Mouse (Mus musculus) layer of hippocampus, adult 9-10 months (tissue): Measurements from ENCODE around the gene Grik2.

ENCODE experiments used
- DNase-seq: peaks from one replicate; pipeline ENCODE4 v3.0.0; 2022; ENCODE audit warnings: low spot score

Grik2 gene

DNA sequence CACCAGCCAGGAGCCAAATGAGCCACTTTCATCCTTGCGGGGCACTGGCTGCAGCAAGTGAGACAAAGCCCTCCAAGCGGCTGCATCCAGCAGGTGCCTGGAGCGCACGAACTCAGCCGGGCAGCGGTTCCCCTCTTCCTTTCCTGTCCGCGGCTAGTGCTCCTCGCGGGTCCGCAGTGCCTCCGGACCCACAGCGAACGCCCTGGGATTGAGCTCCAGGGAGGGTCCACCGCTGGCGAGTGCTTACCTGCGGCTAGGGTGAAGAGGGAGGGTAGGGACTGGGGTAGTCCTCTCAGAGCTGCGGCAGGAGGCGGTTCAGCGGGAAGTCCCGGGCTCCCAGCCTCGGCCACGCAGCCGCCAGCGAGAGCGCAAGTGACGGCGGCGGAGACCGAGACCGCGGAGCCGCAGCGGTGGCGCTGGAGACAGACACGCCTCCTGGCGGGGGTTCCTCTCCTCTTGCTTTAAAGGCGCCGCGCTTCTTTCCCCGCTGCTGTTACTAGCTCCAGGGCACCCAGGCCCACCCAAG is at the start of gene Grik2:
Grik2 (minus strand) TSS at position 386 of the 526 bp plus-strand sequence.
- no peak for DNase-seq

DNA sequence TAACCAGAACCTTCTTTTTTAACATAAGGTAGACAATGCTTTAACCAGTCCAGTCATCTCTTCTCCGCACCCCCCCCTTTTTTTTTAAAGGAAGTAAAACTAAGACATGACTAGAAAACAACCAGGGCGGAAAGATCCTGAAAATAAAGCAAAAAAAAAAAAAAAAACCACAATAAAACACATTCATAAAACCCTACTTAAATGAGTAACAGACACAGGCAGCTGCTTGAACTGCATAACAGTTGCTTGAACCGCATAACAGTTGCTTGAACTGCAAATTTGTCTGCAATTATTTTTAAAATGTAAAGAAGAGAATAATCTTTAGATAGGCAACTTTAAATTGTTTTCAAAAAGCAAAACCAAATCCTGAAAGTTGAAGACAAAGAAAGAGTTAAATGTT is 45.8 kb upstream of the Grik2 start:
- DNase-seq, result no peak

DNA sequence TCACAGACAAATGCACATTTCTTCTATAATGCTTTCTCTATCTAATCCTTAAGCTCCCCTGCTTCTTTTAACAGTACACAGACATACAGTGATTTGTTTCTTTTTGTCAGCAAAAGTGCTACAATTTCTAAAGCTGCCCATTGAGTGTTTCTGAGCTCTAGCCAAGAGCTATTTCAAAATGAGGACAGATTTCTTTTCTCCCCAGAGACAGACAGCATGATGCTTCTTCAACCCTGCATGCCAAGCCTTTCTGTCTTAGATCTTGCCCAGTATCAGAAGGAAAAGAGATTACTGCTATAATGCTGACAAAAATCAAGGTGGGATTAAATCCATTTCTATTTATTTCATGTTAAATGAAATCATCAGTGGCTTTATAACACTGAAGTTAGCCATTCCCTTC is 18.7 kb upstream of the Grik2 start:
- DNase-seq, result no peak

DNA sequence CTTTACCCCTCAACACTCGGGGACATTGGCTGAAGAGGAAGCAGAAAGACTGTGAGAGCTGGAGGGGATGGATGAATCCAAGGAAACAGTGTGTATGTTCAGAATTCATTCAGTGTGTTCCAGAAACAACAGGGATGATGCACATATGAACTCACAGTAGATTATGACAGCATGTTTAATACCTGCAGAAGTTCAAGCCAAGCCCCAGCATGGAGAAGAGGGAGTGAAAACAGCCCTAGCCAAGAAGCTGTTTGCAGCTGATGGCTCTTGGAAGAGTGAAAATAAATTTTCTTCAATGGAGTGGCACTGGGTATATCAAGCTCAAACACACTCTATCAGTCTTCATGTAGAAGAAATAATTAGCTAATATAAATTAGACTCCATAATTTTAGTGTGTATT is 12.4 kb upstream of the Grik2 start:
- DNase-seq, result no peak

DNA sequence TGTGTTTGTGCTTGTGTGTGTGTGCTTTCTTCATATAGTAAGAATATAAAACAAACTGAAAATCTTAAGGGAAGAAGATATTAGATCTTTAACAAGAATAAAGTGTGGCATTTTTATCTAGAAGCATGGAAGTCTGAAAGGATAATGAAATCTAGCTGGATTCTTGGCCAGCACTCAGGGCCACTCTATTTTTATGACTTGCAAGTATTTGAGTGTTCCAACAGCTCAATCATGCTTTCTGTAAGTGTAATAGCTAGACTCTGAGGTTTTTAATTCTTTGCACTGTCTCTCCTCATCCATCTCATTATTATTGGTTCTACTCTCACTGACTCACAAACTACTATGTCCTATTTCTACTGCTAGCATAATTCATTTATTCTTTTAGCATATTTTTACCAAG is 5.6 kb upstream of the Grik2 start:
- DNase-seq, result no peak

DNA sequence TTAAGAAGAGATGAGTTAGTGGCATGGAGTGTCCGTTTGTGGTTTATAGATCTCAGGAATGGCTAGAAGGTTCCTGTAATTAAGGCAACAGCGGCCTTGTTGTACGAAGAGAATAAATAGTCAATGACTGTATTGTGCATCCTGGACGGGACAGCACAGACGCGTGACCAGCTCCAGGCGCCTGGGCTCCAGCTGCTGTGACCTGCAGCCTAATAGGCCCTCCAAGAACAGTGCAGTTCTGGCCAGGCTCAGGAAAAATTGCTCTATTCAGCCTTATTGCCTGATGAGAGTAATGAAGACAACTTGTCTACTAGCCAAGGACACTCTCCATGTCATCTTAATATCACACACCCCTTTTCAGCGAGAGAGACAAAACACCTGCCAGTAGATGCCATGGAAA is 1.8 kb upstream of the Grik2 start:
- DNase-seq, result no peak

DNA sequence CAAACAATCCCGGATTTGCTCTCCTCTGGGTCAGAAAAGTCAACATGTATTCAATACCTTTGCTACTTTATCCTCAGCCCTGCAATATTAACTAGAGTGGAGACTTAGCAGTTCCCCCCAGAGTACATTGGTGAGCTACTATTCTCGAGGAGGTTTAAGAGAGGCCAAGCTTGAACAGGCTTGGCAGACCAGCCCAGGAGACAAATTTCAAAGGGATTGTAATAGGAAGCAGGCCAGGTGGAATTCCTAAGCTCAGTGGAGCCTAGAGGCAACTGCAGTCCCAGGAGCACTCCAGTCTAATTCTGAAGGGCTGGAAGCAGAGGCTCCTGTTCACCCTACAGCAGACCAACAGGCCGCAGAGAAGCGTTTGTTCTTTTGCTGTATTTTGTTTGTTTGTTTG is 1.1 kb upstream of the Grik2 start:
- DNase-seq, result no peak

DNA sequence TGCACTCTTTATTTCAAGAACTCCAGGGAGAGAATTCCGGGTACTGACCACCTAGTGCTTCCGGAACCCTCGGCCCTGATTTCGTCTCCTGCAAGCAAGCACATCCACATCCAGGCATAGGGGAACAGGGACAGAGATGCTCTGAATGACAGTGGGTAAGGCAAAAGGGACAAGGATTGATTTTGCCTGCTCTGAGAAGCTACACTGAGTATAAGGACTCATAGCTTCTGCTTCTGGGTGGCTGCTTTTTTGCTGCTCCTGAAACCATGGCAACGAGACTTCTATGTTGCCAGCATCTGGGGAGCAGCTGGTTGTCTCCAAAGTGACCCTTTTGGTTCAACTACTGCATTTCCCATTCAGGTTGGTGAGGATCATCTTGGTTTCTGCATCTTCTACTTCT is 348 bp upstream of the Grik2 start:
- DNase-seq, result no peak

DNA sequence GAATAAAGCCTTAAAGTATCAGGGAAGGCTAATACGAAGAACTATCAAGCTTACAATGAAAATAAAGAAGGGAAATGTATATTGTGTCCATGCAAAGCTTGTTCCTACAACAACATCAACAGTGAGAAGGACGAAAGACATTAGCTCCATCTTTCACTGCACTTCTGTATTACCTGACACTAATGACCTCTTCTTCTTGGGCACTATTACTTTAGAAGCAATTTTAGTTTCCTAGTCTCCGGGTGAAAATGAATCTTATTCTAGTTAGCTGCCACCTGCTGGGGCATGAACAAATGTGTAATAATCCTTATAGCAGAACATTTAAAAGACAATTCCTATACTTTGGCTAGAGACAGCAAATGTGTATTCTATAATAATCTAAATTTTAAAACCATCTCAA is 1.9 kb downstream of the Grik2 start:
- DNase-seq, result no peak

DNA sequence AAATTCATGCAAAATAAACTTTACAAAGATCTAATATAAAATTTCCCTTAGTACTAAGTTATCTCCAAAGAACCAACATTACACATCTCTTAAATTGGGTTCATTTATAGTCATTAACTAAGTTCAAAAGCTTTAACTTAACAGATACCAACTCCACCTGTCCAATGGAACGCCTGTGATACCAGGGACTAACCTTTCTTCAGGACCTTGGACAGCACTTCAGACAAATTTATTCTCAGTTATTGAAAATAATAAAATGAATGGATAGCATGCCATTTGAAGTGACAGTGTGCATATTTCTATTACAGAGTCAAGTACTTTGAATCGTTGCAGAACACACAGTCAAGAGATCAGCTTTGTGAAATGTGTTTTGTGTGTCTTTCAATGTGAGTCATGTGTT is 3.1 kb downstream of the Grik2 start:
- no peak for DNase-seq

DNA sequence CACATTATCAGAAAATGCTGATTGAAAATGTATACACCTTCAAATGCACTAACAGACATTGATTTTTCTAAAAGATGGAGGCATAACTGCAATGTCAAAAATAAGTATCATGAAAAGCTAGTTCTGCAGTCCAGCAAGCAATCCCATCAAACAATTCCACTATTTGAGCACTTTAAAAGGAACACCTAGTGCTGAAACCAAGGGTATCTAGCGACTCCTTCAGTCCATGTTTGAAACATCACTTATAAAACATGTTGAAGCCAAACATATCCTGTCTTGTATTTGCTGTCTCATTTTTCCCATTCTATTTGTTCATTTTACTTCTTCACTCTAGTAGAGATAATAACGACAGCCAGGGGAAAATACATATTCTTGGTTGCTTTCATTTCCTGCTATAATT is 3.7 kb downstream of the Grik2 start:
- DNase-seq, result no peak

DNA sequence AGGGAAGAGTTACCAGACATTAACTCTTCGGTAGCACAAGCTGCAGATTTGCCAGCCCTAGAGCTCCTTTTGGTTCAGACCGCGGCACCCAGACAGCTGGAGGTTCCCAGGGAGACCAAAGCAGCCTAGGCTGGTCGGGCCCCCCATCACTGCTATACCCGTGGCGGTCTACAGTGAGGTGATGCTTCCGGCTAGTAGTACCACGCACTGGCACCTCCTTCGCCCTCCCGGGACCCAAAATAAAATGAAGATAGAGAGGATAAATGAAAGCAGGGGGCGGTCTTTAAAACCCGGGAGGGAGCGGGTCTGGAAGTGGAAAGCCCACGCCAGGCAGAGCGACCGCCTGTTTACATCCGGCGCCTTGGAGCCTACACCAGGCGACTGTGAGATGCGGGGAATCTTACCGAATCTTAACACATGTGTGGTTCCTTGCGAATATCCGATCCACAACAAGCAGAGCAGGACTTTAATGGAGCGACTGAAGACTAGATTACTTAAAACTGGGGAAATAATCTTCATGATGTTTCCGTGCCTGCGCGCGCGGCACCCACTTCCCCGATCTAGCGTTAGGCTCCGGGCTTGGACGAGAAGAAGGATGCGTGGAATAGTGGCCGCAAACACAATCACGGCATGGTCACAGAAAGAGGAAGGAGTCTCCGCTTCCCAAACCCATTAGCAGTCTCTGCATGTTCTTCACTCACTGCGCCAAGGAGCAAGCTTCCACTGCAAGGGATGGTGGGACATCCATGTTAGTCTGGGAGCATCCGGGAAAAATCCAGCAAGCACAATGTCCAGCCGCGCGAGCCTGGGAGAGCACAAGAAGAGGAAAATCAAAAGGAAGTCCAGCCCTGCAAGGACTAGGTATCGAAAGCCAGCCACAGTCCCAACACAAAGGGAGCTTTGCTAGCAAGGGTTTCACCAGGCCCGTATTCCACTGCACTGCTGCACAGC is 5.5 kb downstream of the Grik2 start:
- no peak for DNase-seq

DNA sequence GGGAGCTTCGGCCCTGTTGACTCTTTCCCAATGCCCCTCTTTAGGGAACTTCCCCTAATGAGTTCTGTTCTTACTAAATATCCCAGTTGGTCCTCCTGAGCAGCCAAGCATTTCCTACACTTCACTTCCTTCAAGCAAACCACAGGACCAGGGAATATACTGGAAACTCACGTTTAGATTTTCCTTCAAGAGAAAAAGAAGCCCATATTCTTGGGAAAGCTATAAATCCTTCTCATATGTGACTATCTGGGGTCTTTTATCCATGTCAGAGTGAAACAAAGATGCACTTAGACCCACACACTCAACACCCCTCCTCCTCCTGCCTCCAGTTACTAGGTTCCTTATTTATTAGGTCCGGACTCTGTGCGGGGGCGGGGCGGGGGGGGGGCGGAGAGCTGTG is 6.5 kb downstream of the Grik2 start:
- DNase-seq, result no peak

DNA sequence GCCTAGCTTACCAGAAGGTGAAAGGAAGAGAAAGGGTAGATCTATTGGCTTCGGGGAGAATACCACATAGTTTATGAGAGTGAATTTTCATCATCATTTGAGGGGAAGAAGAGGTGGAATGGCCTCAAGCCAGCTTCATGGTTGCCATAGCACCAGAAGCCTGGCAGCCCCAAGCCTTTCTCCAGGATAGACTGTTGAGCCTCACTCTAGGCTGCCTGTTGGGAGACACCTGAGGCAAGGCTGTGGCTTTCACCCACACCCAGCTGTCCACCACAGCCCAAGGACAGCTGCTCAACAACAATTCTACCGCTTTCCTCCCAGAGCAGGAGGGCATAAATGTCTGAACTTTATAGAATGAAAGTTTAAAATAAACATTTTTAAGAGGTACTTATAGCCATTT is 8.1 kb downstream of the Grik2 start:
- DNase-seq, result no peak

DNA sequence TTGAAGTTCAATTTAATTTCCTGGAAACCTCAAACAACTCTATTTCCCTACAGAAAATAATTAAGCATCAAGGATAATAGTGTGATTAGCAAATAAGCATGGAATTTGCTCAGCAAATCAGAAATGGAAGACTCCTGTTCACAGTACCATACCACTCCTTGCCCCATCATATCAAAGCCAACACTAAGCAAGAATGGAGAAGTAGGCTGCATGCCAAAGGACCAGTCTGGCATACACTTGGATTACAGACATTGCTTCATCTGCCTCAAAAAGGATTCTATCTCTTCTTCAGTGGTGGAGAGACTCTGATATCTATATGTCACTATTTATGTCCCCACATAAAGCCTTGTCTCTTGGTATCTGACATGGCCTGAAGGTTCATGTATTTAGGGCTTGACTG is 19.7 kb downstream of the Grik2 start:
- no peak for DNase-seq

DNA sequence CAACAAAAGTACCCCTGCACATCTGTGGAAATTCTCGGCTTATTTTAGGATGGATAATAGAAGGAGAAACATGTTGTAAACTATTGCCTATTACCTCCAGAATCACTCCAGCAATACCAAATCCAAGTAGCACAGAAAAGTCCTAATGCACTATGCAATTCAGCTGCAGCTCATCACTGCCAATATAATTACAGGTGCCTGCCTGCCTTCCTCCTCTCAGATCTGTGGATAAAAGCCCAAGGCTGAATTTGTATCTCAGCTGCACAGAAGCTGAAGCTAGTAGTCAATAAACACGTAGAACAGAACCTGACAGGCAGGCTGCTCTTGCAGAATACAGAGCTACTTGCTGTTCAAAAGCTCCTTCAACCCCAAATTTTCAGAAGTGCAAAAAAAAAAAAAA is 21.0 kb downstream of the Grik2 start:
- DNase-seq, result no peak

DNA sequence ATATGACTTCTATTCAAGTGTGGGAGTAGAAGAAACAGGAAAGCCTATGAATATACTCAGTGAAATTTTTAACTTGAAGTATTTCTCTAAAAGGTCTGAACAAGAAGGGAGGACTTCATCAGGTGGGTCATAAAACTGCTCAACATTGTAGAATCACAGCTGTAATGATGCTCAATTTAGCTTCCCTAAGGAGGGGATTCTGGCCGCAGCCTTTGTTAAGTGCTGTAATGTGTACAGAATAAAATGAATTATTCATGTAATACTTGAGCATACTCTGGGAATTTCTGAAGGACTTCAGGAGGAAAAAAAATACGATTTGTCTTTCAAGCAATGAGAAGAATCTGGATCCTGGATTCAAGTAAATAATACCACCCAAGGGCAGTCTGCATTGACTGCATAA is 26.0 kb downstream of the Grik2 start:
- no peak for DNase-seq

DNA sequence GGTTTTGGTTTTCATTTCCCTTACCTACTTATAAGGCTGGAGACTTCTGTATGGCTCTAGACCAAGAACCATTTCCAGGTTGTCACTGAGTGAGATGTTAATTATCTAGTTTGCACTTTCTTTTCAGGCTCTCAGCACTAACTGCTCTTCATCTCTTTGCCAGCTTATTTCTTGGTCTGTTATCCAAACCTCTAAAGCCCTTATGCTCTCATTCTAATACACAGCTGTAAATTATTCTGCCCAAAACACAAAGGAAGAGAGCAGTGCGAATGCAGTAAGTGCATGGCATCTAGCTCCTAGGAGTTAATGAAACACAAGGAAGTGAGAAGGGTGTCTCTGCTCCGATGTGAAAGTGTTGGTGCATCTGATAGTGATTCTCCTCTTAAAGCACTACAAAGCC is 36.8 kb downstream of the Grik2 start:
- DNase-seq, result no peak

DNA sequence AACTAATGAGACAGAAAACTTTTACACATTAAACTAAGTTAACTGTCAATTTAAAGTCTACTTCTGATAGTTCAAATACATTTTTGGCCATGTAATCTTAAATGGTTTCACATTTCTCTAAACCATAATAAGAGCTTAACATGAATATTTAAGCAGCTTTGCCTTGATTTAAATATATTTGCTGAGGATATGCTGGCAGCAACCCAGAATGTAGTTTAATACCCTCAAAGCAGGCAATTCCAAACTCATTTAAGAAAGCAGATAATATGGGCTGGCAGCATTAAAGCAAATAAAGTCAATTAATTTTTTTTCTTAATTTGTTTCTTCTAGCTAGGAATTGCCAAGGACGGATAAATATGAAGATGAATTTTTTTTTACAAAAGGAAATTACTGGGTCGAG is 56.7 kb downstream of the Grik2 start:
- no peak for DNase-seq

DNA sequence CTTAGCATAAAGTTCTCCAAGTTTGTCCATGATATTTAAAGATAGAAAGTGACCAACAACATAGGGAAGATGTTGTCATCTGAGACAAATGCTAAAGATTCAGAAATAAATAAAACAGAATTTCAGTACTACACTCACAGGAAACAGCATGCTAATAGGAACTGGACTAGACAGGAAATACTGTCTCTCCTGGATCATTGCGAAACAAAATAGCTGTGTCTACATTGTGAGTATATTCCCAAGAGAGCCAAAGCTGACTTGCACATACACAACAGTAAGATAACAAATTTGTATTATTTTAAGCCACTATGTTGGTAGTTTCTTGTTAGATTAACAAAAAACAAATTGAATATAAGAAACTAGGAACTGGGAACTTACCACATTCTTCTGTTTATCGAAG is 64.9 kb downstream of the Grik2 start:
- no peak for DNase-seq

DNA sequence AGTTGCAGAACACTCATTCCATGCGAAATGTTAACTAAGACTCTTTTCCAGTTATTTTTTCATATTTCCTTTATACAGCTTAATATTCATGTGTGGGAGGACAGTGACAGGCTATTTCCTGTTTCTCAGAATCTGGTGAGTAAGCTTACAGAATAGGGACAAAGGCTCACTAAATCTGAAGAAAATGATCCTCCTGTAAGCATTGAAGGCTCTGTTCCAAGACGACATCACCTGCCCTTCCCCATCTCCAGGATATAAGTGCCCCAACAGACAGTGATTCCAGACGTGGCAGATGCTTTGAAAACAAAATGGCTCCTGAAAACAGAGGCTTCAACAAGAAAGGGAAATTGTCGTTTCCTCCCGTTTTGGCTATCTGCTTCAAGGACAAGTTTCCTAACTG is 71.7 kb downstream of the Grik2 start:
- no peak for DNase-seq

DNA sequence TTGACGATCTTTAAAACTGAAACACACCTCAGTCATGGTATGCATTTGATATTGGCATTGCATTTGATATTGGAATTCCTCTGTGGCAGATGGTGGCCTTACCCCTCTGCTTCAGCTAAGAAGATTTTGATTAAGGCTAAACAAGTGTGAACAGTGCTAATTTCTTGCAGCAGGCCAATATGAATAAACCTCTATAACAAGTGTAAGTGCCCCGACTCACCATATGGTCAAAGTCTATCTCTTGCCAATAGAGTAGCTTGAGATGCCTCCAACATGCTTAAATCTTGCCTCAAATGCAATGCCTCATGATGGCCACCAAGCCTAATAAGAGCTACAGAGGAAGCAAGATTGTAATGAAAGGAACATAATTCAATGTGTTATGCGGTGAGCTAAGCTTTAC is 78.8 kb downstream of the Grik2 start:
- no peak for DNase-seq

DNA sequence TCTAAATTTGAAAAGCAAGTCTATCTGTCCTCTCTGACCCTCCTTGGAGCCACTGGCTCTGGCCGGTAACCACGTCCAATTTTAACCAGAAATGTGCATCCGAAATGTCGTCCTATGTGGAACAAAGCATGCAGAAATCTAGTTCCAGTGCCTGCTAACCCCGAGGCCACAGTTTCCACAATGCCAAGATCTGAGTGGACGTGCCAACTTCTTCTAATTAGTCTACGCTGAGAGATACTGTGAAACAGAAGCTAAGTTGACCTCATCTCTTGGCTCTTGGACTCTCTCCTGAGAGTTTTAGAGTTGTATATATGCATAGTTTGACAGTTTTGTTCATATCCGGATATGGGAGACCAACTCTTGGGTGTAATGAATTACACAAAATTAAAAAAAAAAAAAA is 84.1 kb downstream of the Grik2 start:
- DNase-seq, result no peak

DNA sequence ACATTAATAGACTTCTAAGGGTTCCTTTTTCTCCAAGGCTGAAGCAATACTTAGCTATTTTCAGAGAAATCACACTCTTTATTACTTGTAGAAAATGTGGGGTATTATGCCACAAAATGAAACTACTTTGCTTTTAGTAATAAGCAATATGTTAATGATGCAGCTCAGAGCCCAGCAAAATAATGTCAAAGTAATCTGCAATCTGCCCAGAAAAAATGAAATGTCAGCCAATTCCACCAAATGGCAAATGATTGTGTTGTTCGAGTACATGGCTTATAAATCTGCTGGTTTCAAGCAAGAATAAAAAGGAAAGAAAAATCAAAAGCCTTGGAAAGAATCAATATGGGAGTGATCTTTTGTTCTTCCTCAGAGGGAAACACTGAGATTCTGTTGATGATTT is 136.2 kb downstream of the Grik2 start:
- DNase-seq, result peak; percentile 74
